Mouse (Mus musculus) macrophage (primary cell): Measurements from ENCODE around the gene Iqschfp. TPM values are rescaled to one million over a fixed set of nuclear protein-coding genes. Genes with fewer than 3 reads are reported as not detected.

Source experiments
- H3K27ac ChIP-seq: fragments of 350-480 bp; formaldehyde crosslinking; 2 replicates; pipeline ENCODE4 v1.9.0; 2021
- H3K36me3 ChIP-seq: fragments of 350-480 bp; formaldehyde crosslinking; 2 replicates; pipeline ENCODE4 v1.9.0; 2021; ENCODE audit errors: inconsistent target
- H3K4me3 ChIP-seq: fragments of 350-480 bp; formaldehyde crosslinking; 2 replicates; pipeline ENCODE4 v1.9.0; 2021; ENCODE audit errors: inconsistent target
- H3K79me2 ChIP-seq: fragments of 350-480 bp; formaldehyde crosslinking; 2 replicates; pipeline ENCODE4 v1.9.0; 2021; ENCODE audit errors: inconsistent target
- WGBS: methylation state at CpG from one replicate; pipeline ENCODE4 v1.1.7; 2026; ENCODE audit warnings: inconsistent platforms; ENCODE audit not compliant: missing documents; 5-methylcytosine and 5-hydroxymethylcytosine counted together
- polyA plus RNA-seq: library from polyadenylated mRNA; stranded (reverse); fragments of 250-400 nt; gene quantifications from 3 replicates; pipeline ENCODE4 v1.2.4, GENCODE M21; 2018; ENCODE audit warnings: inconsistent platforms

The Iqschfp gene
- polyA plus RNA-seq, 1 experiment from 2014 or later = not detected

GRCm38 (mm10) chr3:68470622-68471021 is 578.6 kb downstream of the Iqschfp start:
- no peak overlapping the region for H3K4me3 ChIP-seq
- WGBS = 85% methylated on average over 5 of the region's 5 CpGs
- H3K27ac ChIP-seq = no peak overlapping the region
- no peaks in the 10 kb centered on the region for H3K79me2 ChIP-seq
- no peaks in the 10 kb centered on the region for H3K36me3 ChIP-seq

GRCm38 (mm10) chr3:68476336-68476735 is 584.3 kb downstream of the Iqschfp start:
- WGBS = 86% methylated on average over 7 of the region's 7 CpGs
- Histone ChIP-seq H3K79me2 (no peaks in the 10 kb centered on the region), H3K4me3 (no peak overlapping the region), H3K27ac (no peak overlapping the region), H3K36me3 (no peaks in the 10 kb centered on the region)

- no peak overlapping the region for H3K4me3 ChIP-seq
- H3K36me3 ChIP-seq = no peaks in the 10 kb centered on the region
- no peaks in the 10 kb centered on the region for H3K79me2 ChIP-seq
- 71% methylated on average over 2 of the region's 2 CpGs for WGBS
- H3K27ac ChIP-seq = no peak overlapping the region
Observed at GRCm38 (mm10) chr3:68477478-68477877, 585.4 kb downstream of the Iqschfp start.

GRCm38 (mm10) chr3:68479266-68479665 is 587.2 kb downstream of the Iqschfp start:
- Histone ChIP-seq H3K79me2 (no peaks in the 10 kb centered on the region), H3K4me3 (no peak overlapping the region), H3K27ac (no peak overlapping the region), H3K36me3 (no peaks in the 10 kb centered on the region)
- 87% methylated on average over 6 of the region's 6 CpGs for WGBS

GRCm38 (mm10) chr3:68483517-68483916 is 591.5 kb downstream of the Iqschfp start:
- WGBS = 87% methylated on average over 3 of the region's 3 CpGs
- no peaks in the 10 kb centered on the region for H3K36me3 ChIP-seq
- H3K27ac ChIP-seq = no peak overlapping the region
- no peaks in the 10 kb centered on the region for H3K79me2 ChIP-seq
- H3K4me3 ChIP-seq = no peak overlapping the region

GRCm38 (mm10) chr3:68484021-68484420 is 592.0 kb downstream of the Iqschfp start:
- no peaks in the 10 kb centered on the region for H3K36me3 ChIP-seq
- H3K79me2 ChIP-seq = no peaks in the 10 kb centered on the region
- H3K27ac ChIP-seq = no peak overlapping the region
- no peak overlapping the region for H3K4me3 ChIP-seq
- WGBS = 85% methylated on average over 8 of the region's 9 CpGs

- WGBS = 91% methylated on average over 4 of the region's 4 CpGs
- Histone ChIP-seq H3K79me2 (no peaks in the 10 kb centered on the region), H3K27ac (no peak overlapping the region)
Observed at GRCm38 (mm10) chr3:68484561-68484960, 592.5 kb downstream of the Iqschfp start.

GRCm38 (mm10) chr3:68487621-68488020 is 595.6 kb downstream of the Iqschfp start:
- WGBS = 93% methylated on average over 1 of the region's 1 CpGs
- Histone ChIP-seq H3K36me3 (no peaks in the 10 kb centered on the region), H3K27ac (no peak overlapping the region), H3K4me3 (no peak overlapping the region), H3K79me2 (no peaks in the 10 kb centered on the region)

More at GRCm38 (mm10) chr3:68484561-68484960, 592.5 kb downstream of the Iqschfp start:
- Histone ChIP-seq H3K36me3 (no peaks in the 10 kb centered on the region), H3K4me3 (no peak overlapping the region)

- no peaks in the 10 kb centered on the region for H3K79me2 ChIP-seq
- no peak overlapping the region for H3K4me3 ChIP-seq
- H3K36me3 ChIP-seq = no peaks in the 10 kb centered on the region
- WGBS = 89% methylated on average over 5 of the region's 5 CpGs
- H3K27ac ChIP-seq = no peak overlapping the region
Observed at GRCm38 (mm10) chr3:68488316-68488715, 596.3 kb downstream of the Iqschfp start.

GRCm38 (mm10) chr3:68491516-68491915 is 599.5 kb downstream of the Iqschfp start:
- WGBS = 80% methylated on average over 6 of the region's 6 CpGs
- no peak overlapping the region for H3K27ac ChIP-seq
- no peak overlapping the region for H3K4me3 ChIP-seq
- H3K79me2 ChIP-seq = no peaks in the 10 kb centered on the region
- no peaks in the 10 kb centered on the region for H3K36me3 ChIP-seq

- Histone ChIP-seq H3K79me2 (no peaks in the 10 kb centered on the region), H3K4me3 (no peak overlapping the region), H3K36me3 (no peaks in the 10 kb centered on the region), H3K27ac (no peak overlapping the region)
- 93% methylated on average over 1 of the region's 1 CpGs for WGBS
Observed at GRCm38 (mm10) chr3:68492066-68492465, 600.0 kb downstream of the Iqschfp start.

GRCm38 (mm10) chr3:68492513-68492912 is 600.5 kb downstream of the Iqschfp start:
- no peak overlapping the region for H3K4me3 ChIP-seq

GRCm38 (mm10) chr3:68493170-68493585 is 601.1 kb downstream of the Iqschfp start:
- Histone ChIP-seq H3K36me3 (no peaks in the 10 kb centered on the region), H3K79me2 (no peaks in the 10 kb centered on the region), H3K27ac (no peak overlapping the region), H3K4me3 (no peak overlapping the region; the same call in 1 of the 2 replicates)
- WGBS = 3% methylated on average over 12 of the region's 12 CpGs

More at GRCm38 (mm10) chr3:68492513-68492912, 600.5 kb downstream of the Iqschfp start:
- WGBS = 85% methylated on average over 3 of the region's 3 CpGs
- Histone ChIP-seq H3K36me3 (no peaks in the 10 kb centered on the region), H3K27ac (no peak overlapping the region), H3K79me2 (no peaks in the 10 kb centered on the region)

GRCm38 (mm10) chr3:68493586-68494295 is 601.7 kb downstream of the Iqschfp start:
- Histone ChIP-seq H3K27ac (no peak overlapping the region), H3K4me3 (peak overlapping the region; percentile 5; the same call in 1 of the 2 replicates), H3K36me3 (no peaks in the 10 kb centered on the region), H3K79me2 (no peaks in the 10 kb centered on the region)
- WGBS = 0% methylated on average over 49 of the region's 70 CpGs

- no peaks in the 10 kb centered on the region for H3K79me2 ChIP-seq
- 1% methylated on average over 68 of the region's 68 CpGs for WGBS
- peak overlapping the region; percentile 5; the same call in 1 of the 2 replicates for H3K4me3 ChIP-seq
- no peak overlapping the region for H3K27ac ChIP-seq
- no peaks in the 10 kb centered on the region for H3K36me3 ChIP-seq
Observed at GRCm38 (mm10) chr3:68494296-68495095, 602.5 kb downstream of the Iqschfp start.
